Comparison of ENCODE assay signal across 13 mouse cellular contexts in the genomic region with DNA sequence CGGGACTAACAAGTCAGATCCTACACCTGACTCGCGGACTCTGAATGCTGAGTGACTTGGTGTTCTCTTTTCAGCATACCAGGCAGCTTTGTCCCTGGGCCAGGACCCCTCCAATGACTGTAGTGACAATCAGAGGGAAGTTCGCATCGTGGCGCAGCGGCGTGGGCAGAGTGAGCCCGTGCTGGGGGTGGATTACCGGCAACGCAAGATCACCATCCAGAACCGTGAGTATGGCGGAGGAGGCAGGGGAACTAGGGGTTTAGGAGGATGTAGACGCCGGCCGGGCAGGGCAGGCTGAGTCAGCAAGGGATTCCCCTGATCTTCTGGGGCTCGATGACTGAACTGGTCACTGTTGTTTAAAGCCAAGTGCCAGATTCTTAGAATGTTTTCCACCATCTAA. TPM values are rescaled to one million over a fixed set of nuclear protein-coding genes. Genes with fewer than 3 reads are reported as not detected.
DNase-seq lines count a peak whose midpoint lies in the region; ATAC-seq and TF ChIP-seq lines count a peak whose summit lies in the region.
"Had no signal": no experiment of that assay in that cellular context is flagged by ENCODE, and none has a peak within 500 bp of the region (broad histone marks: within the 10 kb centered on the region; RNA-seq: fewer than 3 reads in every experiment).

No protein-coding gene starts in this region.

- ATAC-seq in hindbrain, embryonic 12.5 days (ENCODE audit: low FRiP score), result no peak
- ATAC-seq: forebrain, embryonic 15.5 days had no signal

- peaks cover 7% of the 10 kb centered on the region for H3K4me1 ChIP-seq in testis, adult 2 months (ENCODE audit: control insufficient read depth, insufficient read depth, low read length)
- H3K4me1 ChIP-seq in hindbrain, embryonic 12.5 days, result no peaks in the 10 kb centered on the region
- no peaks in the 10 kb centered on the region for H3K4me1 ChIP-seq in heart, embryonic 10.5 days
- H3K4me1 ChIP-seq: embryonic facial prominence, embryonic 15.5 days; forebrain, embryonic 15.5 days had no signal

- H3K36me3 ChIP-seq in testis, adult 2 months (ENCODE audit: control insufficient read depth, insufficient read depth, low read length), result no peaks in the 10 kb centered on the region
- H3K36me3 ChIP-seq in splenic B cell, adult 2 months (ENCODE audit: control insufficient read depth, insufficient read depth, low read length, poor library complexity, severe bottlenecking), result no peaks in the 10 kb centered on the region
- no peaks in the 10 kb centered on the region for H3K36me3 ChIP-seq in hindbrain, embryonic 12.5 days
- no peaks in the 10 kb centered on the region for H3K36me3 ChIP-seq in heart, embryonic 10.5 days
- H3K36me3 ChIP-seq: embryonic facial prominence, embryonic 15.5 days; forebrain, embryonic 15.5 days had no signal

- 94% methylated on average over 17 of the region's 17 CpGs for WGBS in hindbrain, embryonic 12.5 days
- WGBS in heart, embryonic 10.5 days, result 88% methylated on average over 17 of the region's 17 CpGs

- no peak for TF ChIP-seq POLR2A in testis, adult 2 months (IDR thresholded peaks at IDR 0.05; ENCODE audit: control insufficient read depth, low read depth, low read length)

- H3K9me3 ChIP-seq in hindbrain, embryonic 12.5 days (replicated peaks), result no peaks in the 10 kb centered on the region
- H3K9me3 ChIP-seq in heart, embryonic 10.5 days, result no peaks in the 10 kb centered on the region
- H3K9me3 ChIP-seq: embryonic facial prominence, embryonic 15.5 days; forebrain, embryonic 15.5 days had no signal

- no peak overlapping the region for H3K27ac ChIP-seq in testis, adult 2 months (ENCODE audit: control insufficient read depth, insufficient read depth, low read depth, low read length)
- no peak overlapping the region for H3K27ac ChIP-seq in hindbrain, embryonic 12.5 days
- H3K27ac ChIP-seq in heart, embryonic 10.5 days, result no peak overlapping the region
- H3K27ac ChIP-seq: embryonic facial prominence, embryonic 15.5 days; forebrain, embryonic 15.5 days had no signal

- H3K27me3 ChIP-seq in testis, adult 2 months (ENCODE audit: control insufficient read depth, insufficient read depth, low read length), result no peaks in the 10 kb centered on the region
- H3K27me3 ChIP-seq in splenic B cell, adult 2 months (ENCODE audit: control insufficient read depth, insufficient read depth, low read length, poor library complexity, severe bottlenecking), result no peaks in the 10 kb centered on the region
- no peaks in the 10 kb centered on the region for H3K27me3 ChIP-seq in hindbrain, embryonic 12.5 days
- H3K27me3 ChIP-seq in heart, embryonic 10.5 days (ENCODE audit: insufficient read depth, poor library complexity, severe bottlenecking), result no peaks in the 10 kb centered on the region
- H3K27me3 ChIP-seq: embryonic facial prominence, embryonic 15.5 days; forebrain, embryonic 15.5 days had no signal

- no peak for DNase-seq in testis, postnatal 14 days (ENCODE audit: low spot score)
- DNase-seq in ZHBTc4 (ENCODE audit: low read depth, low spot score), result peak; percentile 37
- peak; percentile 48 to 78 for DNase-seq in monocyte, adult 2 months (ENCODE audit: low read depth in 1 of 2, low spot score in 2 of 2)
- peak; percentile 92 for DNase-seq in splenic B cell, adult 2 months (ENCODE audit: low read depth, low spot score)
- DNase-seq in heart, embryonic 10.5 days (ENCODE audit: low spot score), result no peak
- no peak for DNase-seq in cerebellum, postnatal 10 days
- DNase-seq: cerebellum, adult 11 months; lung, embryonic 14.5 days had no signal

- no peak for TF ChIP-seq CTCF in testis, adult 2 months (IDR thresholded peaks at IDR 0.05; ENCODE audit: control insufficient read depth, insufficient read depth, insufficient replicate concordance, low read depth, low read length)

- H3K4me3 ChIP-seq in testis, adult 2 months (ENCODE audit: control insufficient read depth, low read depth, low read length), result peak overlapping the region; percentile 26
- H3K4me3 ChIP-seq in hindbrain, embryonic 12.5 days, result no peak overlapping the region
- no peak overlapping the region for H3K4me3 ChIP-seq in heart, embryonic 10.5 days
- H3K4me3 ChIP-seq: embryonic facial prominence, embryonic 15.5 days; forebrain, embryonic 15.5 days had no signal

- H3K4me2 ChIP-seq in hindbrain, embryonic 12.5 days (replicated peaks), result no peak overlapping the region
- H3K4me2 ChIP-seq: embryonic facial prominence, embryonic 15.5 days; forebrain, embryonic 15.5 days; lung, embryonic 14.5 days had no signal

- H3K9ac ChIP-seq in hindbrain, embryonic 12.5 days, result no peak overlapping the region
- H3K9ac ChIP-seq: embryonic facial prominence, embryonic 15.5 days; forebrain, embryonic 15.5 days; lung, embryonic 14.5 days had no signal

RNA-seq across cellular contexts. Expression of a gene that starts 15.6 kb away (rescaled TPM):
- polyA plus RNA-seq in testis, adult 2 months (2012; rRNA removed), result 0.04 and 0.45 TPM in 2 replicates
- 0.53 and 1.3 TPM in 2 replicates for polyA plus RNA-seq in hindbrain, embryonic 12.5 days (2016; fragmentation: Nextera tagmentation; extraction: Ambion mirVana)
- 0.11 and 0.44 TPM in 2 replicates for polyA plus RNA-seq in heart, embryonic 10.5 days (2016; fragmentation: Nextera tagmentation; extraction: Ambion mirVana)
- polyA plus RNA-seq: heart, postnatal 0 days had no signal

RNA-seq across cellular contexts. Expression of a gene that starts 43.5 kb away (rescaled TPM):
- 0.32 TPM in 2 replicates for polyA plus RNA-seq in testis, adult 2 months (2012; rRNA removed)
- polyA plus RNA-seq in hindbrain, embryonic 12.5 days (2016; fragmentation: Nextera tagmentation; extraction: Ambion mirVana), result 1.7 and 2.0 TPM in 2 replicates
- 0.30 TPM in 2 replicates for polyA plus RNA-seq in heart, embryonic 10.5 days (2016; fragmentation: Nextera tagmentation; extraction: Ambion mirVana)

Comparison
In these comparisons a context has a peak if more than half of its experiments do, and no peak if none do; other contexts are left out.
1. DNase-seq: peak in ZHBTc4 (single experiment), monocyte, adult 2 months (2 of 2) and splenic B cell, adult 2 months (single experiment); none in testis, postnatal 14 days (single experiment), heart, embryonic 10.5 days (single experiment) and cerebellum, postnatal 10 days (0 of 2).